Mouse (Mus musculus) gastrocnemius, postnatal 4 days (tissue): ENCODE results near the gene Tatdn2. TPM values are rescaled to one million over a fixed set of nuclear protein-coding genes. Genes with fewer than 3 reads are reported as not detected.
"Not testable (repeated sequence)": the region's sequence is repeated elsewhere in the genome, so short reads cannot be mapped to it uniquely, and the experiment has no call there.

Source experiments
- DNase-seq, 2 experiments: peaks; one replicate each; pipeline ENCODE4 v3.0.0; 2021 to 2022; ENCODE audit warnings: low spot score in 2 of 2, mixed read lengths in 2 of 2
- total RNA-seq, 2 experiments: library from RNA; stranded (reverse); gene quantifications; 2 replicates each; pipeline ENCODE4 v1.2.3; 2021

Gene Tatdn2
- total RNA-seq, 2 experiments from 2014 or later: 39.9 to 45.0 TPM

DNA sequence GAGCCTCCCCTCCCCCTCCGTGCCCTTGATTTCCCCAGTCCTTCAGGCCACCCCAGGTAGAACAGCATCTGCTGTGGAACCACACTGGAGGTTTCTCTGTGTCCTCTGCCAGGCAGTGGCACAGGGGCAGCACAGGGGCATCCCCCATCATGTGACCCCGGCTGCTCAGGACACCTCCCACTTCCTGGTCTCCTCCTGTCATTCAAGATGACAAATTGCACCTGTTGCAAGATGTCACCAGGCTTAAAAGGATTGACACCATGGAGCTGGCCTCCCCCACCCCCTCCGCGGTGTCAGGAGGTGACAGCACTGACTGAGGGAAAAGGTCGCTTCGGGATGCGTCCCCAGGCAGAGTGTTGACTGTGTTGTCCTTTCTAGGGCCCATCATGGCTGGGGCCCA, 27.0 kb upstream of the Tatdn2 start:
- no peak for DNase-seq

GRCm38 (mm10) chr6:113672029-113672428, 24.8 kb upstream of the Tatdn2 start:
- DNase-seq: not testable (repeated sequence)

GRCm38 (mm10) chr6:113672989-113673388, 23.9 kb upstream of the Tatdn2 start:
- no peak for DNase-seq

GRCm38 (mm10) chr6:113675234-113675633, 21.6 kb upstream of the Tatdn2 start:
- no peak for DNase-seq

- DNase-seq: no peak
Measured at GRCm38 (mm10) chr6:113675991-113676390, 20.9 kb upstream of the Tatdn2 start.

DNA sequence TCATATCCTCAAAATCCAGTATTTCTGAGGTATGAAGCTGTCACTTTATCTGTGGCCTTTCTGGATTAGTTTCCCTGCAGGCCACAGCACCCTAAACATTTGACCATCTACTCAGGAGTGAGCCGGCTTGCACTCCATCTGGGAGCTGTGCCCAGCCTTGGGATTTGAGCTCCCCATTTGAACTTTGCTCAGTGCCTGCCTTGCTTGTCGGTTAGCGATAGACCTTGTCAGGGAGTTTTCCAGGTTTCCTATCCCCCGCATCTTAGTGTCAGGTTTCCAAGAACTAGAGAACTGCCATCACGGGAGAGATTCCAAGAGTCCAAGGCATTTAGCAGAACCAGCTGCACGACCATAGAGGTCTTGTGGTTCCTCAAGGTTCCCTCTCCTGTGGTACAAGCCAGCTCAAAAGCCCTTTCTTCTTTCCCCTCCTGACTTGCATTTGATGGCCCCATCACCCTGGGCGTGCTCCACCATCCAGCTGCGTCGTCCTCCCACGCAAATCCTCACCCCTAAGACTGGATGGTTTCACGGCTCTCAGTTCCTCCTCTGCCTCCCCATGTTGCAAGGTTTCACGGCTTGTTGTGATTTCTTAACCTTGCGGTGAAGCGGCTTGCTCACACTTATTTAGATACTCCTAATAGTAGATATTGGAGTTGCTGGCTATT, 19.6 kb upstream of the Tatdn2 start:
- DNase-seq: no peak

DNA sequence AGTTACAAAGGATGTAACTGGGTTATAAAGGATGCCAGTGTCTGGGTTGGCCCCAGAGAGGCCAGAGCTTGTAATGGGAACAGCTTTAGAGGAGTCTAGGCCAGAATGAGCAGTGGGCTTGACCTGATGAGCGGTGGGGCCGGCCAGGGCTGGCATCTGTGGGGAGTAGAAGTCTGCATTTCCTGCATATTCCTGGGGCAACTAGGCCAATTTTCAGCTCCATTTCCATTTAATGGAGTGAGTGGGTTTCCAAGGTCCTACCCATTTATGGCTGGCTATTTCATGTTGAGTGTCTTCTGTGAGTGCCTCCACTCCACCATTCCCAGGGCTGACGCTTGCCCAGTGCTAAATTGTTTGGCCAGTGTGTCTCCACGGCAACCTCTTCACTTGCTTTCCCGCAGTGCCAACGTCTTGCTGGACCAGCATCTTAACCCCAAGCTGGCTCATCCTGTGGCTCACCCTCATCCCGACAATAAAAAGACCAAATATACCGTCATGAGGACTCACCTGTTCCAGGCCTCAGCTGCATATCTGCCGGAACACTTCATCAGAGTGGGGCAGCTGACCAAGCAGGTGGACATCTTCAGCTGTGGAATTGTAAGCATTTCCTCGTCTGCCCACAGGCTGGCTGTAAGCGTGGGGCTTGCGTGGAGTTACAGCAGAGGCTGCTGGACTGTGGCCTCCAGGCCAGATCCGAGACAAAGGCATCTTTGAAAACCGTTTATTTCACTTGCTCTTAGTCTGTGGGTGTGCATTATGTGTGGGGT, 18.4 kb upstream of the Tatdn2 start:
- DNase-seq: no peak

DNA sequence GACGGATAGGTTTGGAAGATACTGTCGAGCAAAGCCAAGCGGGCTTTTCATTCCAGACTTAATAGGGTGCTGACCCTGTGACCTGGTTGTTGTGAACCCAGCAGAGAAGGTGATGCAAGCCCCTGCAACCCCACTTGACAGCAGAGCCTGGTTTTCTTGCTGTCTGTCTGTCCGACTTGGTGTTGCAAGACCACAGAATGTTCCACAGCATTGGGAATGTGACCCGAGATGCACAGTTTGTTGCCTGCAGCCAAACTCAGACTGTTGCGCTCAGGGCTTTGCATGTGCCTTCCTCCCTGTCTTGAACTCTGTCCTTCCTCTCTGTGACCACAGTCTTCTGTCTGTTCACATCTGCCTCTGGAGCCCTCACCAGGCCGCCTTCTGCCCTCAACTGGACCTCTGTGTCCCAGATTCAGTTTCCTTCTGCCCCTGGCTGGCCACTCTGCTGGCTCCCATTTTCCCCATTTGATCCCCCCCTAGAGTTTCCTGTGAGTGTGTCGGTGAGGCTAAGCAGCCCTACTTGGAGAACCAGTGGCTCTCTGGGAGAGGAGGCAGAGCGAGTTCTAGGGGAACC, 16.8 kb upstream of the Tatdn2 start:
- no peak for DNase-seq

DNA sequence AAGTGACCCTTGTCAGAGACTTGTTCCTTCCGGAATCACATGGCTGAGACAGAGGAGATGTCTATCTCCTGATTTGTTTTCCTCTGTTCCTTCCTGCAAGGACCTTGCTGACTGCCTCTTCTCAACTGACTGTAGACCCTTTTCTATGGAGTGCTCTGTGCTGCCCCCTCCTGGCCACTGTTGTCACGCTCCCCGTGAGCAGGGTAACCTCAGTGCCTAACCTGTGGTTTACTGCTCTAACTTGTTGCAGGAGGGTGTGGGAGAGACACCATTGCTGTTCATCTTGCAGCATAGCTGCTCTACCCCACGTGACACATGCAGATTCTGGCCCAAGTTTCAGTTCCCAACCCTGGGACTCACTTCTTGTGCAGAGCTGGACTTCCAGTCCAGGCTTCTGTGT, 15.6 kb upstream of the Tatdn2 start:
- DNase-seq: peak; percentile 63 to 82

DNA sequence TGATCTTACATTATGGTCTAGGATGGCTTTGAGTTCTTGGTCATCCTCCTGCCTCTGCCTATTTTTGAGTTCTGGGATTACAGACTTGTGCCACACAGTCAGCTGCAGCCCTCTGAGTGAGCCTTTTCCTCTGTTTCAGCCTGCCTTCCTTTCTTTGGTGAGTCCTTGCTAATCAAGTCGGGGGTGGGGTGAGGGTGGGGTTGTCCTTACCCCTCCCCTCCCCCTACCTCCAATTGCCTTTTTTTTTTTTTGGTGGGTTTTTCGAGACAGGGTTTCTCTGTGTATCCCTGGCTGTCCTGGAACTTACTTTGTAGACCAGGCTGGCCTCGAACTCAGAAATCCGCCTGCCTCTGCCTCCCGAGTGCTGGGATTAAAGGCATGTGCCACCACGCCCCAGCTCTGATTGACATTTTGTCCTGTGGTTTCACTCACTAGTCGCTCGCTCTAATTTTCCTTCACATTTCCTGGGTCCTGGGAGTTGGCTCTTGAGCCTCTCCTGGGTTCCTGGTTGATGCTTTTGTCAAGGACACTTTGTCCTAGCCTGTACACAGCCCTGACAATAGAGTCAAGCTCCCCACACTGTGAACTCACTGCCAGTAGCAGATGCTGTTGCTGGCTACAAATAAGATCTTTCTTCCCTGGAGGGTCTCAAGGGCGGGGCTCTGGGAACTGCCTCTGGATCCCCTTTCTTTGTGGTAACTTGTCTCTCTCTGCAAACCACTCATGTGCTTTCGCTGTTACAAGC, 13.6 kb upstream of the Tatdn2 start:
- DNase-seq: no peak

DNA sequence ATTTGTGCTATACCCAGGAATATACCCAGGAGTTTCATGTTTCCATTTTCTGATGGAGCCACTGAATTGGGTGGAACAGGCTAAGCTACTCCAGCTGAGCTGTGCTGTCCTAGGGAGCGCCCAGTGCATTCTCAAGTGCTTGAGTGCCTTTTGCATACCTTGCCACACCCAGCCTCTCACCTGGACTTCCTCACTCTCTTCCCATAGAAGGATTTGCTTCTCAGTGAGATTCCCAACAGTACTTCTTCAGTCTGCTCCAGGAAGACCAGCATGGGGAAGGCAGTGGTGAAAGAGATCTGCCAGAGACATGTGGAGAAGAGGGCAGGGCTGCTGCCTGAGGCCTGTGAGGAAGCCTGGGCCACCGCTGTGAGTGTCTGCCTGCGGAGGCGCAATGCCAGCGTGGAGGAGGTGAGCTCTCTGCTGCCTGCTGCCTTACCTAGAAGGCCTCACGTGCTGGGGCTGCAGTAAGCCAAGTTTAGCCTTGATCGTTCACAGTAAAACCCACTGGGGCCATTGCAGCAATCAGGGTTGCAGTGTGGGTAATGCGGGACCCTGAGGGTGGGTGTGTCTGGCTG, 10.2 kb upstream of the Tatdn2 start:
- no peak for DNase-seq

DNA sequence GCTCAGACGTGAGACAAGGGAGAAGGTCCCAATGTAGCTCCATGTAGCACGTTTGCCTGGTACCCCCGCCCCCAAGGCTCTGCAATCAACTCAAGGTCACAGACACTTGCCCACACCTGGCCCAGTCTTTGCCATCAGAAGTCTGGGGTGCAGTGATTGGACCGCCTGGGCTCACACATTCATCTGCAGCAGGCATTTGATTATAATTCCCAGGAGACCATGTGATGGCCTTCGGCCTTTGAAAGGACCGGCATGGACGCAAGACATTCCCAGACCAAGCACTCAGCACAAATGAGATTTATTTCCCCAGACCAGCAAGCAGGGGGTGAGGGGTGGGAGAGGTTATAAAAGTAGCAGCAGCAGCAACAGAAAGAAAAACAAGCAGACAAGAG, 6.8 kb upstream of the Tatdn2 start:
- DNase-seq: no peak

GRCm38 (mm10) chr6:113690400-113691083, 6.3 kb upstream of the Tatdn2 start:
- peak in 1 of 2 experiments; percentile 23 for DNase-seq

GRCm38 (mm10) chr6:113691084-113691462, 5.8 kb upstream of the Tatdn2 start:
- DNase-seq: no peak

GRCm38 (mm10) chr6:113692661-113693133, 4.2 kb upstream of the Tatdn2 start:
- no peak for DNase-seq

DNA sequence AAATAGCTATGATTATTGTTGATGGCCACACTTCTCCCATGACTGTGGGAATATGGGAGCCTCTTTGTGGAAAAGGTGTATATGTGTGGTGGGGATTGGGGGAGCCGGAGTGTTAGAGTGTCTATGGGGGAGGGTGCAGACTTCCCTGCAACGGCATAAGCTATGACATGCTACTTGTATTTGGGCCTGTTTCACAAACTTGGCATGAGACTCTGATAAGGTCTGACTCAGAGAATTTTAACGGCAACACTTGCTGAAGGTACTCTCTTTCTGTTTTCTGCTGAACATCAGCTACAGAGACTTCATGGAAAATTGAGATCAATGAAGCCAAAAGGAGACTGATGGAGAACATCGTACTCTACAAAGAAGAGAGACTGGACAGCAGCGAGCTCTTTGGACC, 3.5 kb upstream of the Tatdn2 start:
- no peak for DNase-seq

DNA sequence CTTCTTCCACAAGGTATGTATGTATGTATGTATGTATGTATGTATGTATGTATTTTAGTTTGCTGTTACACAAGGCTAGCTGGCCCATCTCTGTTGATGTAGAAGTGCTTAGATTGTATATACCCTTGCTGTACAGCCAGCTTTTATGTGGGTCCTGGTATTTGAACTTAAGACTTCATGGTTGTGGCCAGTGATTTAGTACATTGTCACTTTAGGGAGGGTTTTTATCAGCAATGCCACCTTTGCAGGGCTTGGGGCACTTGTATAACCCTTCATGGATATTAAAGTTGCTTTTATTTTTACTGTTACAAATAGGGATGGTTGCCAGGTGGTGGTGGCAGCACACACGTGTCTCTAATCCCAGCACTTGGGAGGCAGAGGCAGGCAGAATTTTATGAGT, 1.6 kb upstream of the Tatdn2 start:
- DNase-seq: no peak

GRCm38 (mm10) chr6:113695766-113696355, 989 bp upstream of the Tatdn2 start:
- no peak for DNase-seq

DNA sequence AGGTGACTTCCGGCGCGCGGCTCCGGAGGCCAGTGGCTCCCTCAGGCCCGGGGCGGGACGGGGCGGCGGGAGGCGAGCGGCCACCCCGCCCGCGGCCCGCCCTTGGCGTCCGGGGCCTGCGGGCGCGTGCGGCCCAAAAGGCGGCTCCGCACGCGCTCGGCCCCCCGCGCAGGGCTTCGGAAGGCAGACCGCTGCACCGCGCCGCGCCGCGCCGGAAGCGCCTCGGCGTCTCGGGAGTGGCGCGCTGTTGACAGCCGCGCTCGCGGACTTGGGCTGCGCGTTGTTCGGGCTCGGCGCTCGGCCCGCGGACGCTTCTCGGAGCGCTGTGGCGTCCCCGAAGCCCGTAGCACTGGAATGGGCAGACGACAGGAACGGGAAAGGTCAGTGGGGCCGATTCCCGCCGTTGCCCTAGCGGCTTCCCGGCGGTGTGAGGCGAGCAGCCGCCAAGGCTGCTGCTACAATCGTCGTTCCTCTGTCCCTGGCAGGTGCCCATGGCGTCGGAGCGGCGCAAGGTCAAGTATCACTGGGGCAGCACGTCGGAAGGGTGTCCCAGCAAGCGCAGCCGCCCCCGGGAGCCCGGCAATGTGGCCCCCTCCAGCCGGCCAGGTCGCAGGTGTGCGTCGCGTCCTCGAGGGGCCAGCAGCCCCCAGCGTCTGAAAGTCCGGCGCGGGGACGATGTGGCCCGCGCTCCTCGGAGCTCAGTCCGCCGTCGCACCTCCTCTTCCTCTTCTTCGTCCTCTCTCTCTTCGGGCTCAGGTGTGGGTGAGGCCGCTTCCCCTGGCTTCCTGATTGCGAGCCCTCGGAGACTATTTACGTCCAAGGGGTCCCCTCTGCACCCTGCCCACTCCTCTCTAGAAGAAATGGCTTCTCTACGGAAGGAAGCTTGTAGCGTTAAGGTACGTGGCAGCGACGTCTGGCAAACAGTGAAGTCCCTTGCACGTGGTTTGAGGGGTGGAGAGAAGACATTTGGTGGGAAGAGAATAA, 664 bp downstream of the Tatdn2 start:
- DNase-seq: peak; percentile 35 to 44
